Mouse (Mus musculus) layer of hippocampus, adult 9-11 months (tissue): ENCODE measurements around the gene Olfr718-ps1.
"Not testable (repeated sequence)": the region's sequence is repeated elsewhere in the genome, so short reads cannot be mapped to it uniquely, and the experiment has no call there.

Experiments
- DNase-seq: peaks from one replicate; pipeline ENCODE4 v3.0.0; 2022

Gene Olfr718-ps1

DNA sequence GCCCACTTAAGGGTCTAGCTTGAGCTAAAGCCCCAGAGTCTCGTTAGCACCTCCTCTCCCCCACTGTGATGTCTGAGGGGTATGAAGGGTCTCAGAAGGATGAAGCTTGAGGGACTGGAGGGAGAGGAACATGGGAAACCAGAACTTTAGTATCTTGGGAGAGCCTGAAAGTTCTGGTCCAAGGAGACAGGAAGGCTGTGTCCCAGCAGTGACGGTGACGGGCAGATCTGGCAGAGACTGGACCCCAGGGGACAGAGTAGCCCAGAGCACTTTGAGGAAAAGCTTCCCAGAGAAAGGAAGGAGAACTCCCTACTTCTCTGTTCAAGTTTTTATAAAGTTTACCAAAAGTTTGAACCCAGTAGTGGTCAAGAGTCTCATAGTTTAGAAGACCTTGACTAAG lies at the start of gene Olfr718-ps1:
Gene Olfr718-ps1 (minus strand): TSS at position 101 of the 400 bp plus-strand sequence.
- no peak for DNase-seq

DNA sequence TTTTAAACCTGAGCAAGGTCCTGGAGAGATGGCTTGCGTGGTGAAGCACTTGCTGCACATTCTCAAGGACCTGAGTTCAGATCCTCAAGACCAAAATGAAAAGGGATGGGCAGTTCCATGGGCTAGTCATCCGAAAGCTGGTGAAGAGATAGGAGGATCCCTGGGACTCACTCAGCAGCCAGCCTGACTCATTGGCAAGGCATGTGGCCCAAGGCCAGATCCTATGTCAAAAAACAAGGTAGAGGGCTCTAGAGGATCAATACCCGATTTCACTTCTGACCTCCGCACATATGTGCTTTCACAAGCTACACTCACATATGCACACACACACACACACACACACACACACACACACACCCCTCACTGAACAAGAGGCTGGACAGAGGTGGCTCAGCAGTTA lies 49.1 kb upstream of the Olfr718-ps1 start:
- no peak for DNase-seq

DNA sequence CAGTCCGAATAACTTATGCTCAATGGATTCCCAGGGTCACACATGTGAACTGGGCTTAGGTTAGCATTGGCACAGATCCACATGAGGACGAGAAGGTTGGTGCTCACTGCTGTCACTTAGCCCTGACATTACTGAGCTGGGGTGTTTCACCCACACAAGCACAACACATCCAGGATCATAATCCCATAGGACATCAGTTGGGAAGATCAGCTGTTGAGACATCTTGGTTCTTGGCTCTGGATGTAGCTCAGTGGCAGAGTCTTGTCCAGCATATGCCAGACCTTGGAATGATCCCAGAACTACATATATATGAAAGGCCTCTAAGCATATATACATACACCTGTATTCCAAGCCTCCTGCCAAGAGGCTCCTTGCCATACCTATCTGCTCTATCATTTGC lies 47.8 kb upstream of the Olfr718-ps1 start:
- no peak for DNase-seq

DNA sequence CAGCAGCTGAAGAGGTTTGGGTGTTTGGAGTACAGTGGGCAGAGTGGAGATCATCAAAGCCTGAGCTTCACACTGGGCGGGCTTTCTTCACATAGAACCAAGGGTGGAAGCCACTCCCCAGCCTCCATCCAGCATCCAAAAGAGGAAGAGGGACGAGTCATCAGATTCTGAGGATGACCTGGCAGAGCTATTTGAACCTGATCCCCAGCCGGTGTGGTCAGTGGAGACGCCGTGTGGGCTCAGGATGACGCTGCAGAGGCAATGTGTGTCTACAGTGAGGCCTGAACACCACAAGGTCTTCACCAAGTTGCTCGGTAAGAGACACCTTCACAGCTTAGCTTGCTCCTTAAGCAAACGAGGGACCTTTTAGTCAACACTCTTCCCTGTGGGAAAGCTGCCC lies 47.4 kb upstream of the Olfr718-ps1 start:
- not testable (repeated sequence) for DNase-seq

DNA sequence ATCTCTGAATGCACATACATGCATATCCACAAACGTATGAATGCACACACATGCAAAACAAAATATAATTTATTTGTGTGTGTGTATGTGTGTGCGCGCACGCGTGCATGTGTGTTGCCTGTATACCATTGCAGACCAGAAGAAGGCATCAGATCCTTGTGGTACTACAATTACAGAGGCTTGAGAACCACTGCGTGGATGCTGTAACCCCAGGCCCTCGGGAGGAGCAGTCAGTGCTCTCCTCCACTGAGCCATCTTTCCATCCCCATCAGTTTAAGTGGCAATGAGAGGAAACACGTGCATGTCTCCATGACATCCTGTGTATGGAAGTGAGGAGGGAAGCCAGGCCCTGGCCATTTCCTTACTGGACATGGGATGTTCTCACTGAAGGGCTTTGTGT lies 45.4 kb upstream of the Olfr718-ps1 start:
- DNase-seq = no peak

DNA sequence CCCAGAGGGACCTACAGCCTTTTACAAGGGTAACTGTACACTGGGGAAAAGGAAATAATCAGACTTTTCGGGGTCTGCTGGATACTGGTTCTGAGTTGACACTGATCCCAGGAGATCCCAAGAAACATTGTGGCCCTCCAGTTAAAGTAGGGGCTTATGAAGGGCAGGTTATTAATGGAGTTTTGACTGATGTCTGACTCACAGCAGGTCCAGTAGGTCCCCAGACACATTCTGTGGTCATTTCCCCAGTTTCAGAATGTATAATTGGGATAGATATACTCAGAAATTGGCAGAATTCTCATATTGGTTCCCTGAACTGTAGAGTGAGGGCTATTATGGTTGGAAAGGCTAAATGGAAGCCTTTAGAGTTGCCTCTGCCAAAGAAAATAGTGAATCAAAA lies 40.6 kb upstream of the Olfr718-ps1 start:
- DNase-seq = not testable (repeated sequence)

DNA sequence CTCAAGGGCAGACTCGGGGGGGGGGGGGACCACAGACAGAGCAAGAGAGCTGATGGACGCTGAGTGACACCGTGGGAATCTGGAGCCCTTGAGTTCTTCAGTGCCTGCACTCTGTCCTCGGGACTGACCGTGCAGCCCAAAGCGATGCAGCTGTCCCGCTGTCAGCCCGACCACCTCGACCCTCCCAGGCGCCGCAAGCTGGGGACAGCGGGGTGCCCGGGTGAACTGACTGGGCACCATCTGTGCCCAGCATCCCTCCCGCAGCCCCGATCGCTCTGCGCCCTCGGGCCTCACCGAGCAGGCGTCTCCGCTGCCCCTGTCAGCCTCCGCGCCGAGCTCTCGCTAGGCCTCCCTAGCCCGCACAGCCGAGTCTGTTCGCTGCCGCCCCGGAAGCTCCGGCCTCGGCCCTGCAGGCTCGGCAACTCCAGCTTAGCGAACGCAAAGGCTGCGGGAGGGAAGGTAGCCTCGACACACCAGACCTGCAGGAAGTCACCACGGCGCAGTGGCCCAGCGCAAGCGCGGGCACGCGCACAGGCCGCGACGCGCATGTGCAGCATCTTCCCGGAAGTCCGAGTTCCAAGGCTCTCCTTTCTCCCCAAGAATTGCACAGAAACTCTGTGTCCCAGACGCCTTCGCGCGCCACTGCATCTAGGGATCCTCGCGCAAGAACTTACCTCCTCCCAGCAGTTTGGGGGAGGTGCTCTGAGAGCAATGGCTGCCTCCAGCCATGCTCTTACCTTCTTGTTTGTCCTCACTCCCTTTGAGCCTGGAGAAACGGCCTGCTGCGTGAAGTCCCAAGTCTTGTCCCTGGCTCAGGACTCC lies 33.1 kb upstream of the Olfr718-ps1 start, which contains the start of the genes Rbak and Spdye4b:
Gene Rbak (minus strand): TSS at position 521 of the 822 bp plus-strand sequence.
Gene Spdye4b (plus strand): TSS at position 763 of the 822 bp plus-strand sequence.
- DNase-seq = peak; percentile 97

DNA sequence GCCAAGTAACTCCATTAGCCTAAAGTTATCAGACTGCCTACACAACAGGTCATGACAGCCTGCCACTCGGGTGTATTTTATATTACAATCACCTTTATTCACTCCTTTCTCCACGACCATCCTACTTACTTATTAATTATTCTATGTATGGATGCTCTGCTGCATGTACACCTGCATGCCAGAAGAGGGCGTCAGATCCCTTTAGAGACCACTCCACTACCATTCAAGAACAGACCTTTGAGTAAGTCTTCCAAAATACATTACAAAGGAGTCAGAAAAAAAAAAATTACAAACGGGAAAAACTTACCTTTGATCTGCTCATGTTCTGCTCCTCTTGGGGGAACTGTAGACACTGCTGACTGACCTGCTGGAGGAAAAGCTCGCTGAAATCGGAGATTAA lies 31.8 kb upstream of the Olfr718-ps1 start:
- no peak for DNase-seq

DNA sequence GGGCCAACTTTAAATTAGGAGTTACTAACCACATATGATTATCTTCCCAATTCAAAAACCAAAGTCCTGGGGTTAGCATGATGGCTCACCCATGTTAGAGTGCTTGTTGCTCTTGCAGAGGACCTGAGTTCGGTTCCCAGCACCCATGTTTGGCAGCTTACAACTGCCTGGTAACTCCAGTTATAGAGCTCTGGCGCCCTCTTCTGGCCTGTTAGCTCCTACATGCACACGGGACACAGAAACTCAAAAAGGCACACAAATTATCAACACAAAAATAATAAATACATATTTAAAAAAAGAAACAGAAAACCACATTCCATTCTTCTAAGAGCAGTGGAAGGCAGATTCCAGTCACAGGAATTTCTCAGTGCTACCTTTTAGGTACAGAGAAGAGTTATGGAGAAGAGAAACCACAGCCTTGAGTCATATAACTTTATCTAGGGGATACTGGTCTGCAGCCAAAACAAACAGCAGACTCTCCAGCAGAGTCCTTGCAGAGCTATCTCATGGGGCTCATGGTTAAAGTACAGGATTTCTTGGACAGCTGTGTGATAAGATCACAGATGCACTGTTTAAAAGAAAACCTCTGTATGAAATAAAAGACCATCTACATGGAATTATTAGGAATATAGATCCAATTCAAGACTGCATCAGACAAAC lies 30.3 kb upstream of the Olfr718-ps1 start:
- no peak for DNase-seq

DNA sequence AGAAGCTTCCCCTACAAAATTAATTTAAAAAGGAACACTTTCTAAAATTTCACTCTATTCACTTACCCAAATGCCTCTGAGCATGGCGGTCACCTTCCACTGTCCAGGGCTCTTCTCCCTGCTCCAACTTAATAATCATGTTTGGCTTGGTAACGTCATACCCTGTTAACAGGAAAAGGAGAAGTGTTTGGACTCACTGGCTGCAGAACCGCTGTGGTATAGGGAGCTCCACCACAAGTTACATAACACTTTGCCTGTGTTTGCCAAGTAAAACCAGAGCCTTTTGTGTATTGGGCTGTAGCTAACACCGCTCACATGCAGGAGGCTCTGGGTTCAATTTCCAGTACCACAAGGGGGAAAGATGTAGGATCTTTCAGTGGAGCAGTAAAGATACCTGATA lies 28.6 kb upstream of the Olfr718-ps1 start:
- DNase-seq = no peak

DNA sequence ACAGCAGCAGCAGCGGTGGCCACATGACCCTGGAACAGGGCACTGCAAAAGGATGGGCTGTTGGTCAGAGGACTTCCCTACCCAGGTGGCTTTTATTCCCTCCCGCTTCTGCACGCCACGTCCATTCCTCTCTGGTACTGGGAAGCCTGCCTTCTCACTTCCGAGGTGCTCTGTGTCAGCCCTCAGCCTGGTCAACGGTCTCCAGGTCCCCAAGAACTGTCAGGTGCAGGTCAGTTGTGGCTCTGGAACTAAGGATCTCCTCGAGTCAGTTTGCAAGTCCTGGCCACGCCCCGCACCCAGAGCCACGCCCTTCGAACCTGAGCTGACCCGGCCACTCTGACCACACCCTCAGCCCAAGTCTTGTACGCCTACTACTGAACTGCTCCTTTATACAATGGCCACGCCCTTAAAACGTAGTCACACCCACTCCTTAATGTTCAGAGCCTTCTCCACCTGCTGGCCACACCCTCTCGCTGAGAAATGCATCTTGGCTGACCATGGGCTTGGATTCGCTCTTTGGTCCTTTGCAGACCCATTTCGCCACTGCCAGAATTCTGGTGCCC lies 18.2 kb upstream of the Olfr718-ps1 start:
- DNase-seq = no peak

DNA sequence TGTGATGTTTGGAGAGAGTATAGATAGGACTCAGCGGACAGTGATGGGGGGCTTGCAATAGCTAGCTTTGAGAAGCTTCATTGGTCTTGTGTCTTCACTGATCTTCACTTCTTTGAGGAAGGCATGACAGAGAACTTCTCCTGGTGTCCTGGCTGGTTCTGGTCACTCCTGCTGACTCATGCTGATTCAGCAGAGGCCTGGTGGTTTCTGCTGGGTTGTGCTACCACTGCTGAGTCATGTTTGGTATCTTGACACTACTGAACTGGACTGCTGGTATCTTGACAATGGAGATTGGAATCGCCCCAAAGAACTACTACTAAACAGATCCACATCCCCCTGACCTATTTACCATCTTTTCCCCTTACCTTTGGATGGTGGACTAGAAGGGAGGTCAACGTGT lies 8.2 kb upstream of the Olfr718-ps1 start:
- DNase-seq = no peak

DNA sequence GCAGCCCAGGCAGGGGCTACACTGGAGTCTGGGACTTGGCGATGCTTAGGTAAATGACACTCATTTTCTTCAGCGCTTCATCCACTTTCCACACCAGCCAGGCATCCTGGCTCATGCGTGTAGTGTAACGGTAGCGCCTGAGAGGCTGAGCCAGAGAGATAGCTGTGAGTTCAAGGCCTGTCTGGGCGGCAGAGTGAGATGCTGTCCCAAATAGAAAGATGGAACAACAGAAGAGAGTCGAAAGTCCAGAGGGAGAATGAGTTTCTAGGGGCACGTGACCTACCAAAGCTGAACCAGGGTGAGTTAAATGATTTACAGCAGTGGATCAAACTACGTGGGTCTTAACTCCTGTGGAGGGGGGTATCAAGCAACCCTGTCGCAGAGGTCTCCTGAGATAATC lies 6.4 kb upstream of the Olfr718-ps1 start:
- DNase-seq = no peak

DNA sequence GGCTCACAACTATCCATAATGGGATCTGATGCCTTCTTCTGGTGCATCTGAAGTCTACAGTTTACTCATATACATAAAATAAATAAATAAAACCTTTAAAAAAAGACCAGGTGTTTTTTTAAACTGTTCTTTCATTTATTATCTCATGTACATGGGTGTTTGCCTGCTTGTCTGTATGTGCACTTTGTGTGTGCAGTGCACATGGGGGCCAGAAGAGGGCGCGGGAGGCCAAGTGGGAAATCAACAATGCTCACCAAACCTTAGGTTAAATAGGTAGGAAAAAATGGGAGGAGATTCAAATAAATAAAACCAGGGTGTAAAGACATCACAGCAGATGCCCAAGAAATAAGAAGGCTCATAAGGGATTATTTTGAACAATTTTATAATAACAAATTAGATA lies 2.7 kb upstream of the Olfr718-ps1 start:
- no peak for DNase-seq

DNA sequence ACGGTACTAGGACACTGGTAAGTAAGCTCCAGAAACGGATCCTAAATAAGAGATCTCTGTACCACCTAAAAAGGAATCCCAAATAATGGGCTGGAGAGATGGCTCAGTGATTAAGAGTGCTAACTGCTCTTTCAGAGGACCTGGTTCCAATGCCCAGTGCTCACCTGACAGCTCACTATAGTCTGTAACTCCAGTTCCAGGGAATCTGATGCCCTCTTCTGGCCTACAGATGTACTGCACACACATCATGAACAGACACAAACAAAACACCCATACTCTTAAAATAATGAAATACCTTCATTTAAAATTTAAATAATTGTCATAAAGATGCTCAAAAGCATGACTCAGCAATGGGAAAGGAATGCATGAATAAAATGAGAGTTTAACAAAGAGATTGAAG lies 2.2 kb upstream of the Olfr718-ps1 start:
- DNase-seq = no peak

DNA sequence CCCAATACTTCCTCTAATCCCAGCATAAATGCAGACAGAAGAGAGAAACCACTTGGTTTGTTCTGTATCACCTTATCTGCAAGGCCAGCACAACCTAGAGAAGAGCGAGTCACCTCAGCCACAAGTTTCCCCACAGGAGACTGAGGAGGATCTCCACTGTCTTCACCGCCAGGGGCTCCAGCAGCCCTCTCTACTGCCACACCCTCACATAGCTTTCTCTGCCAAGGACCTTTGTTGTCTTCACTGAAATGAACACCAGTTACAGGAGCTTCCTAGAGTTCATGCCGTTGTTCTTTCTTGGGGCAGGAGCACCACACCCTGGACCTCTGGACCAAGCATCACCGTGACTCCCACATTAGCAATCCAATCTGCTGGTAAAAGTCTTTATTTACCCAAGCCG lies 1.3 kb upstream of the Olfr718-ps1 start:
- DNase-seq = no peak

DNA sequence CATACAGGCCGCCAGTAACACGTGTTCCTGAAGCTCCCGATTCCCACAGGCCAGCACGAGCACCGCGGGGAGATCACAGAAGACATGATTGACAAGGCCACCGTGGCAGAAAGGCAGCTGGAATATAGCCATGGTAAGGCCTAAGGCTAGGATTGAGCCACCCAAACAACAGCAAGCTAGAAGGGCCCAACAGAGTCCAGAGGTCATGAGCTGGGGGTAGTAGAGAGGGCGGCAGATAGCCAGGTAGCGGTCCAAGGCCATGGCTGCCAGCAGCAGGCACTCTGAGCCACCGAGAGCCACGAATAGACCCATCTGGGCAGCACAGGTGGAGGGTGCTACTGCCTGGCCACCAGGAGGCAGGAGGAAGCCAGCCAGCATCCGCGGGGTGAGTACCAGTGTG lies 9.8 kb downstream of the Olfr718-ps1 start:
- DNase-seq = no peak

DNA sequence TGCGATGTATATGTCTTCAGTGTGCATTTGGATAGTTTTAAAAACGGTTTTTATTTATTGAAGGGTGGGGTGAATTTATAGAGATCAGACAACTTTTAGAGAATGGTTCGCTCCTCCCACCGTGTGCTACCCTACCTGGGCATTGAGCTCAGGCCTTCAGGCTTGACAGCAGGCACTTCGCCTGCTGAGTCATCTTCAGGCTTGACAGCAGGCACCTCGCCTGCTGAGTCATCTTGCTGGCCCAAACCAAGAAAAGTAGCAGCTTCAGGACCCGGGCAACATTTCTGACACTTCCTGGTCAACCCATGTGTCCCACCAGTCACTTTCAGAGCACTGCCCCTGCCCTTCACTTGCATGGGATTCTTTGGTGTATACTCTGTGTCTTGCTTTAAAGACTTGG lies 12.3 kb downstream of the Olfr718-ps1 start:
- no peak for DNase-seq

DNA sequence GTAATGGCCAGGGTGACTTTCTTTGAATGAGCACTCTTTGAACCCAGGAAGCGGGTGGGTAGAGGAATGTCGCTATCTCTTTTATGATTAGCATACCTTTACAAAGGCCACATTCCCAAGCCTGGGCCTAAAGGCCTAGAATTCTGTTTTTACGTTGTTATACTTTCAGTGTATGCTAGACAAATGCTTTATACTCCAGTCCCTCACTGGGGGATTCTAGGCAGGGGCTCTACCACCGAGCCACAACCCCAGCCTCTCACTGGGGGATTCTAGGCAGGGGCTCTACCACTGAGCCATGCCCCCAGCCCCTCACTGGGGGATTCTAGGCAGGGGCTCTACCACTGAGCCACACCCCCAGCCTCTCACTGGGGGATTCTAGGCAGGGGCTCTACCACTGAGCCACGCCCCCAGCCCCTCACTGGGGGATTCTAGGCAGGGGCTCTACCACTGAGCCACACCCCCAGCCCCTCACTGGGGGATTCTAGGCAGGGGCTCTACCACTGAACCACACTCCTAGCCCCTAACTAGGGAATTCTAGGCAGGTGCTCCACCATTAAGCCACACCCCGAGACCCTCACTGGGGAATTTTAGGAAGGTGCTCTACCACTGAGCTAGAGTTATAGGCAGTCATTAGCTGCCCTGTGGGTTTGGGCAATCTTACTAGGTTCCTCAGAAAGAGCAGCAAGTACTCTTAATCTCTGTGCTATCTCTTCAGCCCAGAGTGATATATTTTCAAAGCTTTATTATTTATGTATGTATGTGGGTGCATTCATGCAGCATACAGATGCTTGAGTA lies 13.0 kb downstream of the Olfr718-ps1 start:
- DNase-seq = not testable (repeated sequence)

DNA sequence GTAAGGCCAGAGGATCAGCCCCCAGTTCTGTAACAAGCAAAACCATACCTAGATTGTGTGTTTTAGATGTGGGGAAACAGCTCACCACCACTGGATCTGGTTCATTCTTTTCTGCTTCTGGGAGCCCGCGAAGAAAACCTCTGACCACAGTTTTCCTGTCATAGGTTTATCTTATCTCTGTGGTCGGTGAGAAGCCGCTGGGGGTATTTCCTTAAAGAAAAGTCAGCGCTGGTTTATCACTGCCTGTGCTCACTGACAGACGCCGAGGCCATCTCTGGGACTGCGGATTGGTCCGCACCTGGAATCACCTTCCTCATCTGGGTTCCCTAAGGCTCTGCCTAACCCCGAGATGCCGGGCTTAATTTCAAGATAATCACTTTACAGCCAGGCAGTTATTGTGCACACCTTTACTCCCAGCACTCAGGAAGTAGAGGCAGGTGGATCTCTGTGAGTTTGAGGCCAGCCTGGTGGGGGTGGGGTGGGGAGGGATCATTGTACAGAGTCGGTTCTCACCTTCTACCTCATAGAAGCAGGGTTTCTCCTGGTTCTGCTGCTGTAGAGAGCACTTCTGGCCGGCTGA lies 14.4 kb downstream of the Olfr718-ps1 start:
- DNase-seq = no peak

DNA sequence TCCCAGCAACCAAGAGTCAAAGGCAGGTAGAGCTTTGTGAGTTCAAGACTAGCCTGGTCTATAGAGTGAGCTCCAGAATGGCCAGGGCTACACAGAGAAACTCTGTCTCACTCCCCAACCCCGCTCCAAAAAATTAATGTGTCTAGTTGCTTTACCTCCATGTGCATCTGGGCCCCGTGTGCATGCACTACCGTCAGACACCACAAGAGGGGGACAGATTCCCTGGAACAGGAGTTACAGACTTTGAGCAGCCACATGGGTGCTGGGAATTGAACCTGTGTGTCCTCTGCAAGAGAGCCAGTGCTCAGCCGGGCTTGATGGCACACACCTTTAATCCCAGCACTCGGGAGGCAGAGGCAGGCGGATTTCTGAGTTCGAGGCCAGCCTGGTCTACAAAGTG lies 17.0 kb downstream of the Olfr718-ps1 start:
- no peak for DNase-seq

DNA sequence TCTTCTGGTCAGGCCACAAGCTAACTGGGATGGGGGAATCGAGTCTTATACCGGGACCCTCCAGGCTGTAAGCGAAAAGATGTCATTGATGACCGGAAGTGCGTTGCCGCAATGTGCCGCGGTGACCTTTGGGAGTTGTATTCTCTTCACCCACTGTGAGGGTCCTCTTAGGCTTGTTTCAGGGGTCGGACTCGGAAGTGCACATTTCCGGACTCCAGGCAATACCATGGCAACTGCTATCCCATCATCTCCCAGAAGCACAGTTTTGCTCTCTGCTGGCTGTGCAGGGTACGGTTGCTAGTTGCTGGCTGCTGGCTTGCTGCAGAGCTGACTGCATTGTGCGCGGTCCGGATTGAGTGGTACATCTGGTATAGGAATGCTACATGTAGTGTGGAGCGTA lies 18.3 kb downstream of the Olfr718-ps1 start:
- no peak for DNase-seq

DNA sequence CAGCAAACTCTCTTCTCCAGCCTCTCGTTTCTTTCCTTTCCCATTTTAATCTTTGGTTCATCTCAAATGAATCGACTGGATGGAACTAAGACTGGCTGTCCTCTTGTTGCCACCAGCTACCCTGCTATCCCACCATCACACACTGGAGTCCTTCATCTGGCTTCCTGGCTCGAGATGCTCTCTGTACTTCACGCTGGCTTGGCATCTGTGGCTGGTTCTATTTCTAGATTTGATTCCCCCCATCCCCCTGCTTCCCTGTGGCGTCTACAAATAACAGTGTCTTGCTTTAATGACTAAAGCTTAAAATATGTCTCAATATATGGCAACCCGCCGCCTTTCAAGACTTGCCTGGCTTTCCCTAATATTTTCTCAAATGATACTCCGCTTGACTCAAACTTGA lies 19.5 kb downstream of the Olfr718-ps1 start:
- DNase-seq = peak; percentile 39
